Mouse (Mus musculus): Measurements from ENCODE around the gene Adig.

The Adig gene

GRCm38 (mm10) chr2:158541286-158541685, 38.9 kb downstream of the Adig start:
- DNase-seq (ENCODE audit: low spot score): no peak

GRCm38 (mm10) chr2:158545266-158545665, 42.9 kb downstream of the Adig start:
- DNase-seq (ENCODE audit: low spot score): no peak

- no peak for DNase-seq (ENCODE audit: low spot score)
Measured at GRCm38 (mm10) chr2:158546751-158547150, 44.3 kb downstream of the Adig start.

GRCm38 (mm10) chr2:158550067-158550466, 47.7 kb downstream of the Adig start:
- no peak for DNase-seq (ENCODE audit: low spot score)

GRCm38 (mm10) chr2:158554366-158554765, 52.0 kb downstream of the Adig start:
- DNase-seq (ENCODE audit: low spot score): no peak

GRCm38 (mm10) chr2:158555252-158555651, 52.8 kb downstream of the Adig start:
- DNase-seq (ENCODE audit: low spot score): no peak

- no peak for DNase-seq (ENCODE audit: low spot score)
Measured at GRCm38 (mm10) chr2:158555812-158556211, 53.4 kb downstream of the Adig start.

- DNase-seq (ENCODE audit: low spot score): no peak
Measured at GRCm38 (mm10) chr2:158556225-158556624, 53.8 kb downstream of the Adig start.

GRCm38 (mm10) chr2:158556750-158557149, 54.3 kb downstream of the Adig start:
- no peak for DNase-seq (ENCODE audit: low spot score)

Measured in urinary bladder, postnatal 10 days (tissue).